28 mouse cellular contexts compared by ENCODE assay signal in genomic region chr4:150998626-150999025, GRCm38 (mm10). TPM values are rescaled to one million over a fixed set of nuclear protein-coding genes. Genes with fewer than 3 reads are reported as not detected.
DNase-seq lines count a peak whose midpoint lies in the region; ATAC-seq and TF ChIP-seq lines count a peak whose summit lies in the region.
"Had no signal": no experiment of that assay in that cellular context is flagged by ENCODE, and none has a peak within 500 bp of the region (broad histone marks: within the 10 kb centered on the region; RNA-seq: fewer than 3 reads in every experiment).

No protein-coding gene starts in this region.

- H3K27me3 ChIP-seq in megakaryocyte, embryonic 14.5 days (replicated peaks), result peaks cover 41% of the 10 kb centered on the region
- H3K27me3 ChIP-seq in stomach, postnatal 0 days (ENCODE audit: control insufficient read depth, insufficient read depth, low read length), result no peaks in the 10 kb centered on the region
- H3K27me3 ChIP-seq: CH12.LX, Patski had no signal

- H3K9ac ChIP-seq in stomach, postnatal 0 days (ENCODE audit: low read length), result no peak overlapping the region

- no peak for TF ChIP-seq EP300 in stomach, postnatal 0 days (optimal IDR thresholded peaks at IDR 0.05)

- peak; percentile 15 for DNase-seq in R1 (ENCODE audit: low read depth, low spot score)
- DNase-seq in stomach, postnatal 0 days (ENCODE audit: low spot score), result peak; percentile 62
- DNase-seq in kidney, postnatal 4 days, result no peak
- no peak for DNase-seq in spleen, adult 18-20 months
- DNase-seq: adrenal gland, adult 2 months; adrenal gland, adult 8-10 months; adrenal gland, postnatal 10 days; adrenal gland, postnatal 14 days; adrenal gland, postnatal 25 days; adrenal gland, postnatal 36 days; B cell, adult 2 months; cerebellum, adult 11 months; cerebellum, adult 11-12 months; cerebellum, adult 18-20 months; cerebellum, adult 2 months had no signal

- peak overlapping the region; percentile 46 for H3K4me3 ChIP-seq in megakaryocyte, embryonic 14.5 days (replicated peaks)
- no peak overlapping the region for H3K4me3 ChIP-seq in stomach, postnatal 0 days (ENCODE audit: low read depth, low read length)

- 80% methylated on average over 9 of the region's 9 CpGs for WGBS in stomach, postnatal 0 days

- no peak overlapping the region for H3K4me2 ChIP-seq in stomach, postnatal 0 days (replicated peaks; ENCODE audit: low read depth)

- H3K9me3 ChIP-seq in megakaryocyte, embryonic 14.5 days, result peaks cover 4% of the 10 kb centered on the region
- no peaks in the 10 kb centered on the region for H3K9me3 ChIP-seq in stomach, postnatal 0 days (ENCODE audit: control insufficient read depth, low read length)
- H3K9me3 ChIP-seq: G1E had no signal

- ATAC-seq in megakaryocyte, adult 5-6 weeks (ENCODE audit: poor library complexity, severe bottlenecking), result no peak
- ATAC-seq in stomach, postnatal 0 days (ENCODE audit: low FRiP score, low TSS enrichment), result peak; percentile 77
- ATAC-seq: activated CD4-positive, CD25-positive, alpha-beta regulatory T cell, adult 4 months; CD4-positive, CD25-positive, alpha-beta regulatory T cell, adult 4 months; Patski had no signal

- no peak overlapping the region for H3K27ac ChIP-seq in stomach, postnatal 0 days (replicated peaks)

- TF ChIP-seq CTCF in stomach, postnatal 0 days (IDR thresholded peaks at IDR 0.05; ENCODE audit: low read depth), result no peak

- H3K4me1 ChIP-seq in megakaryocyte, embryonic 14.5 days, result peaks cover 41% of the 10 kb centered on the region
- no peaks in the 10 kb centered on the region for H3K4me1 ChIP-seq in stomach, postnatal 0 days (replicated peaks; ENCODE audit: control insufficient read depth, insufficient read depth)

- peaks cover 12% of the 10 kb centered on the region for H3K36me3 ChIP-seq in megakaryocyte, embryonic 14.5 days (replicated peaks; ENCODE audit: low read length)
- H3K36me3 ChIP-seq in stomach, postnatal 0 days (ENCODE audit: control insufficient read depth, insufficient read depth, low read length), result no peaks in the 10 kb centered on the region
- H3K36me3 ChIP-seq: G1E had no signal

RNA-seq across cellular contexts. Expression of gene Uts2, which starts 1.7 kb away (rescaled TPM):
- polyA plus RNA-seq in megakaryocyte, embryonic 14.5 days (2012; ENCODE audit: insufficient read depth, low replicate concordance), result not detected in 2 replicates
- total RNA-seq in megakaryocyte, adult 5-6 weeks (2015), result not detected in 2 replicates
- not detected in 2 replicates for total RNA-seq in megakaryocyte, adult 5-6 weeks (2017)
- polyA plus RNA-seq in stomach, postnatal 0 days (2015; fragmentation: Nextera tagmentation; extraction: Ambion mirVana), result 0.34 and 0.64 TPM in 2 replicates
- total RNA-seq: adrenal gland, adult 18-20 months; adrenal gland, adult 2 months; adrenal gland, adult 8-10 months; adrenal gland, postnatal 10 days; adrenal gland, postnatal 14 days; adrenal gland, postnatal 25 days; adrenal gland, postnatal 36 days; adrenal gland, postnatal 4 days; CH12.LX; ES-E14; G1E; MEL had no signal
- polyA plus RNA-seq: activated CD4-positive, CD25-positive, alpha-beta regulatory T cell, adult 4 months; adrenal gland, adult 2 months; brain, embryonic 14.5 days; C2C12; CD4-positive, CD25-positive, alpha-beta regulatory T cell, adult 4 months; G1E; Patski had no signal

RNA-seq across cellular contexts. Expression of gene Per3, which starts 45.8 kb away (rescaled TPM):
- polyA plus RNA-seq in megakaryocyte, embryonic 14.5 days (2012; ENCODE audit: insufficient read depth, low replicate concordance), result 8.0 and 11.8 TPM in 2 replicates
- 0.94 and 1.6 TPM in 2 replicates for total RNA-seq in megakaryocyte, adult 5-6 weeks (2015)
- 1.2 and 1.5 TPM in 2 replicates for total RNA-seq in megakaryocyte, adult 5-6 weeks (2017)
- polyA plus RNA-seq in stomach, postnatal 0 days (2015; fragmentation: Nextera tagmentation; extraction: Ambion mirVana), result 6.9 and 8.0 TPM in 2 replicates

RNA-seq across cellular contexts. Expression of gene Vamp3, which starts 59.1 kb away (rescaled TPM):
- polyA plus RNA-seq in megakaryocyte, embryonic 14.5 days (2012; ENCODE audit: insufficient read depth, low replicate concordance), result 1.5 and 1.6 TPM in 2 replicates
- total RNA-seq in megakaryocyte, adult 5-6 weeks (2015), result 134 and 150 TPM in 2 replicates
- total RNA-seq in megakaryocyte, adult 5-6 weeks (2017), result 71.5 and 95.3 TPM in 2 replicates
- 105 and 110 TPM in 2 replicates for polyA plus RNA-seq in stomach, postnatal 0 days (2015; fragmentation: Nextera tagmentation; extraction: Ambion mirVana)

Comparison
In these comparisons a context has a peak if more than half of its experiments do, and no peak if none do; other contexts are left out.
1. DNase-seq: peak in R1 (single experiment) and stomach, postnatal 0 days (single experiment); none in kidney, postnatal 4 days (0 of 2) and spleen, adult 18-20 months (0 of 2).
2. RNA of gene Vamp3, which starts 59.1 kb away (polyA plus RNA-seq): 105 to 110 TPM in stomach, postnatal 0 days; 1.5 to 1.6 TPM in megakaryocyte, embryonic 14.5 days; every median in the first group is over 10 times any median in the second.